Mouse (Mus musculus): ENCODE data around the gene Psmd1.

DNA sequence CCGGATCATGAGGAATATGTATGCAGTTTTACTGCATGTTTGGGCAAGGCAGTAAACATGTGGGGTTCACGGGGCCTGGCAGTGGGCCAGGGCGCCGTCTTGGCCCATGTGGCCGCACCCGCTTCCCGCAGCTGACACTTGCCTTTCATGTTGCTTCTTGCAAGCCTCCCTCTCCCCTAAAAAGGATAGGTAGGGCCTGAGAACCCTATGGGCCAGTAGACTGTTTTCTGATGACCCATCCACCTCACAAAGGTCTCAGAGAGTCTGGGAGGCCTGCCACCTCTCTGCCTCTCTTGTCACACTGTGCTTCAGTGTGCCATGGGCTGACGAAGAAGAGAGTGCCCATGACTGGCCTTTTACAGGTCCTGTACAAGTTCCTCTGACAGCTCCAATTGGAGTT is 47.7 kb upstream of the Psmd1 start, which contains the start of gene Spata3:
- TF ChIP-seq CTCF (IDR thresholded peaks at IDR 0.05 in 2 of 3, conservative IDR thresholded peaks at IDR 0.05 in 1 of 3; ENCODE audit: control insufficient read depth in 1 of 3, insufficient read depth in 1 of 3, low read depth in 2 of 3, low read length in 3 of 3, poor library complexity in 1 of 3, severe bottlenecking in 1 of 3), result no peak
- TF ChIP-seq MAX (IDR thresholded peaks at IDR 0.05; ENCODE audit: low read length), result no peak
- TF ChIP-seq E2F4 (IDR thresholded peaks at IDR 0.05; ENCODE audit: borderline replicate concordance, low read depth, low read length), result no peak
- no peak for TF ChIP-seq EP300 (IDR thresholded peaks at IDR 0.05; ENCODE audit: low read depth in 1 of 2, low read length in 2 of 2)
- TF ChIP-seq TCF12 (IDR thresholded peaks at IDR 0.05; ENCODE audit: low read depth, low read length), result no peak
- TF ChIP-seq UBTF (IDR thresholded peaks at IDR 0.05; ENCODE audit: borderline replicate concordance, insufficient read depth, low read depth, low read length), result no peak
- no peak for TF ChIP-seq USF1 (IDR thresholded peaks at IDR 0.05; ENCODE audit: low read depth, low read length)
